Mouse (Mus musculus) embryonic stem cell, embryonic (primary cell): ENCODE data around the gene Sacm1l.

ENCODE experiments used
- CTCF ChIA-PET, 4 experiments: fragments of 300-600 bp in 2 of 4; fragments of 350-600 bp in 2 of 4; sonication (Branson Sonifier 250); formaldehyde crosslinking; loops; one replicate each; lab custom pipeline; 2022; ENCODE audit warnings: inconsistent platforms in 2 of 4; lab: Charles Lee
- POLR2A ChIA-PET, 4 experiments: fragments of 300-600 bp in 2 of 4; fragments of 350-600 bp in 2 of 4; sonication (Branson Sonifier 250); formaldehyde crosslinking; loops; one replicate each; lab custom pipeline; 2022; ENCODE audit warnings: antibody characterized with exemption in 4 of 4, inconsistent platforms in 1 of 4; lab: Charles Lee

Sacm1l gene

DNA sequence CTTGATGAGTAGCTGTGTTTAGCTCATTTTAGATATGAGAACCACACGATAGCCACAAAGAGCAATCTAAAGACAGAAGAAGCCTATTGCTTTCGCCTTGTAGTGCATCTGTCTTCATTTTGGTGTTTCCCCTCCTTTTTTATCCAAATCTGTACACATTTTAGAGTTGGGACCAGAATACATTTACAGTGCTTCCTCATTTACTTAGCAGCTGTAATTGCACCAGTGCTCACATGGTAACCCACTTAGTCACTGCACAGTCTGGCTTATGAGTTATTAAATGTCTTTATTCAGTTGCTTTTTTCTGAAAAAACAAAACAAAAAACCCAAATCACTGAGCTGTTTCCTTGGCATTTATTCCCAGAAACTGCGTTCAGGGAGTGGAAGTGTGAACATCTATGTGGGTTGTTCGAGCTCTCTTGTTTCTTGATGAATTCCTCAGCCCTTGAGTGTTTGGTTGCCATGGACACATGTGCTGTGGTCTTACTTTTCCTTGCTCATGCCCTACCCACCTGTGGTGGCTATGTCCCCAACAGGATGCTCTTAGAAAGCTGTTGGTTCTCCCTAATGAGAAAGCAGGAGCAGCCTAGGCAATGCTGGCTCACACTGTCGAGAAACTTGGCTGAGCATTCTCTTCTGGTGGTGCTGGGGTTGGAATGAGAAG lies 26.3 kb upstream of the Sacm1l start:
- POLR2A ChIA-PET, result interaction anchor here in 3 of 4 experiments (0.7 to 1.3 kb wide), 3 partner anchors 26 to 59 kb away, joined by 3 to 4 read pairs (median 3); partner anchors contain the start of gene Sacm1l (in 1 of the 3)
- CTCF ChIA-PET, result interaction anchor here in 2 of 4 experiments (0.5 to 2.2 kb wide), 6 partner anchors 16 to 251 kb away, joined by 3 to 8 read pairs (median 4); partner anchors contain the start of genes Limd1 (in 1 of the 2) and Sacm1l (in 1 of the 2)

DNA sequence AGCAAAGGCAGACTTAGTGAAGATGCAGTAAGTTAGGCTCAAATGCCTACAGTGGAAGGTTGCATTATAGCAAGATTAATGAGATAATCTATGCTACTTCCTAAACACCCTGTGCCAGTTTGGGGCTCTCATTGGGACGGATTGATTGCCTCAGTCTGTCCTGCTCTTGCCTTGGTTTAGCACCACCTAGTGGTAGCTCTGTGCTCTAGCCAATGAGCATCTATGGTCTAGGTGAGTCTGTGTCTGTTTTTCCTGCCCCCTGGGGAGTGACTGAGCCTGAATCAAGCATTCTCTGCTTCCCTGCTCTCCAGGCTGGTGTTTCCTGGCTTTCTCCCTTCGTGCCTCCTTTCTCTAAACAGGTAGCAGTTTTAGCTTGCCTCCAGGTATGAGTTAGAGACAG lies 25.2 kb upstream of the Sacm1l start:
- POLR2A ChIA-PET, result interaction anchor here in 3 of 4 experiments (0.6 to 1.3 kb wide), 7 partner anchors 25 to 392 kb away, joined by 3 to 4 read pairs (median 3); partner anchors contain the start of genes Sacm1l (in 3 of the 3), Exosc7 (in 1 of the 3), Limd1 (in 1 of the 3) and Zdhhc3 (in 1 of the 3)
- CTCF ChIA-PET, result interaction anchor here in 3 of 4 experiments (0.5 to 2.2 kb wide), 22 partner anchors 9 to 929 kb away, joined by 3 to 13 read pairs (median 4); partner anchors contain the start of genes Limd1 (in 2 of the 3), Sacm1l (in 2 of the 3), Tmem158 (in 2 of the 3) and Cdcp1 (in 1 of the 3)

DNA sequence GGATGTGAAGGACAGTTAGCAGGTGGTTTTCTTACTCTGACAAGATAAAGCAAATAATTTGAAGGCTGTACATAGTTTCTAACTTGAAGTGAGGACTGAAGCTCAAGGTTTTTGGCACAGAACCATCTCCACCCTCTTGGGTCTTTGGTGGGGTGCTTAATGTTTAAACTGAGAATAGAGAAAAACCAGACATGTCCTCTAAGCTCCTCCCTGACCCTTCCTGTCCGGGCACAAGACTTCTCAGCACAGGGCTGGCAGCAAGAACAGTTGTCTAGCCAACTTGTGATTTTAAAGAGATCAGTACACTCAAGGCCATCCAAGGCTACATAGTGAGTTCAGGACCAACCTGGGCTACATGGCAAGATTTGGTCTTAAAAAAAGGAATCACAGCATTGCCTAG lies 24.0 kb upstream of the Sacm1l start:
- POLR2A ChIA-PET, result interaction anchor here in 1 of 4 experiments (1.1 to 2.7 kb wide), 2 partner anchors 23 to 27 kb away, joined by 3 to 8 read pairs; partner anchors contain the start of gene Sacm1l
- CTCF ChIA-PET, result interaction anchor here in 3 of 4 experiments (0.6 to 1.5 kb wide), 6 partner anchors 11 to 239 kb away, joined by 3 to 7 read pairs (median 3); partner anchors contain the start of gene Sacm1l (in 1 of the 3)

DNA sequence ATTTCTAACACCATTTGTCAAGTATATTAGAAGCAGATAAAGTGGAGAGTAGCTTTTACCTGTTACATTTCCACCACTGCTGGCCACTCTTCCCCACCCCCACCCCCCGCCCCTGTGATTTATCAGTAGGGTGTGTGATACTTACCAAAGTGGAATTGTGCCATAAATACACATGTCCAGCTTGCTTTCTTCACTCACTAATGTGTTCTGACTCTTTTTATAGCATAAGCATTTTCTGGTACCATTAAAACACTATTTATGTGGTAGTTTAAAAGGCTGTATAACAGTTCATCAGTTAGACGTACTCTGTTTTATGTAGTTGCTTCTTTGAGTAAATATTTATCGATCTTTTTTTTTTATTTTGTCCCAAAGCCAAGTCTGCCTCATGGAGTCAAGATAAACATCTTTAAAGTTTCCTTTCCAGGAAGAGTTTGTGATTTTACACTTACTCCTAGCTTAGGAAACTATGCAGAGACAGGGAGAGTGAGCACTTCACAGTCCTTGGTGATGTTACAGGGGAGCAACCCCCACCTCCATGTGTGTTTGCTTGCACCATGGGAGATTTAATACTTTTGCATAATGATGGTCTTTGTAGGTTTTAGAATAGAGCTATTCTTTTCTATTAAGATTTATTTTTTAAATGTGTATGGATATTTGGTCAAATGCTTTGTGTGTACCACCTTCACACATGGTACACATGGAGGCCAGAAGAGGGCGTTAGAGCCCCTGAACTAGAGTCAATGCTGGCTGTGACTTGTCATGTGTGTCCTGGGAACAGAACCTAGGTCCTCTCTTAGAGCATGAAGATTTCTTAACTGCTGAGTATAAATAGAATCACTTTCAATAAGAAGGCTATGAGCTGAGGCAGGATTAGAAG lies 23.1 kb upstream of the Sacm1l start:
- POLR2A ChIA-PET, result interaction anchor here in 3 of 4 experiments (0.7 to 2.7 kb wide), 6 partner anchors 12 to 432 kb away, joined by 3 to 8 read pairs (median 4); partner anchors contain the start of gene Sacm1l (in 1 of the 3)
- CTCF ChIA-PET, result interaction anchor here in 3 of 4 experiments (1.0 to 2.1 kb wide), 8 partner anchors 8 to 56 kb away, joined by 3 to 7 read pairs (median 4); no protein-coding TSS in a partner anchor

DNA sequence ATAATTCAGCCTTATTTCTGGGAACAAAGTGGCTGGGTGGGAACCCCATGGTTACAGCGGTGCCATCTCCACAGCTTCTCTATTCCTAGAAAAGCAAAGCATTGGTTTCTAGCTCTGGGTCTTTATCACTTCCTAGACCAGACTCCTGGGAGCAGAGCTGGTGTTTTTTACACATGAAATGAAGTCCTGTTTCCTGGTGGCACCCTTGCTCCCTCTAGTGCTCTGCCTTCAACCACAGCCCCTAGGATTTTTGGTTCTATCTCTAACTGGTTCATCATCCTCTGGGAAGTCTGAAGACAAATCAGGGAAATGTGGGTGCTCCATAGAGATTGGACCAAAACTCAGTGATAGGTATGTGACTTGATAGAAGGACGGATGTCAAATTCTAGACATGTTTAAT lies 22.2 kb upstream of the Sacm1l start:
- ChIA-PET POLR2A (interaction anchor here in 3 of 4 experiments (0.7 to 2.7 kb wide), 5 partner anchors 11 to 433 kb away, joined by 3 to 8 read pairs (median 4); partner anchors contain the start of gene Sacm1l (in 2 of the 3)), CTCF (interaction anchor here in 3 of 4 experiments (0.6 to 2.1 kb wide), 10 partner anchors 9 to 170 kb away, joined by 3 to 7 read pairs (median 4); no protein-coding TSS in a partner anchor)

DNA sequence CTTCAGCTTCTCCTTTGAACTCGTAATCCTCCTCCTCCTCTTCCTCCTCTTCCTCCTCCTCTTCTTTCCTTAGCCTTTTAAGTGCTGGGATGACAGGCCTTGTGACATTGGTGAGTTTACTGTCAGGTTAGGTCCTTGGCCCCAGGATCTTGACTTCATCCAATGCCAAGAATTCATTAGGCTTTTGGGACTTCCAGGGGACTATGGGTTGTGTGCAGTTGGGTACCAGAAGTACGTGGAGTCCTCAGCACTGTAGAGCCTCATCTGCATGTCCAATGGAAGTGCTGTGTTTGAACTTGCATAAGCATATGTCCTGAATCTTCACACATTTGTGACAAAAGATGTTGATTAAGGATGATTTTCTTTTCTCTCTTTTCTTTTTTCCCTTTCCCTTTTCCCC lies 20.6 kb upstream of the Sacm1l start:
- ChIA-PET CTCF (no interaction called here), POLR2A (interaction anchor here in 1 of 4 experiments (1.9 kb wide), 1 partner anchor 20 kb away, joined by 4 read pairs; the partner anchor contains the start of gene Sacm1l)

DNA sequence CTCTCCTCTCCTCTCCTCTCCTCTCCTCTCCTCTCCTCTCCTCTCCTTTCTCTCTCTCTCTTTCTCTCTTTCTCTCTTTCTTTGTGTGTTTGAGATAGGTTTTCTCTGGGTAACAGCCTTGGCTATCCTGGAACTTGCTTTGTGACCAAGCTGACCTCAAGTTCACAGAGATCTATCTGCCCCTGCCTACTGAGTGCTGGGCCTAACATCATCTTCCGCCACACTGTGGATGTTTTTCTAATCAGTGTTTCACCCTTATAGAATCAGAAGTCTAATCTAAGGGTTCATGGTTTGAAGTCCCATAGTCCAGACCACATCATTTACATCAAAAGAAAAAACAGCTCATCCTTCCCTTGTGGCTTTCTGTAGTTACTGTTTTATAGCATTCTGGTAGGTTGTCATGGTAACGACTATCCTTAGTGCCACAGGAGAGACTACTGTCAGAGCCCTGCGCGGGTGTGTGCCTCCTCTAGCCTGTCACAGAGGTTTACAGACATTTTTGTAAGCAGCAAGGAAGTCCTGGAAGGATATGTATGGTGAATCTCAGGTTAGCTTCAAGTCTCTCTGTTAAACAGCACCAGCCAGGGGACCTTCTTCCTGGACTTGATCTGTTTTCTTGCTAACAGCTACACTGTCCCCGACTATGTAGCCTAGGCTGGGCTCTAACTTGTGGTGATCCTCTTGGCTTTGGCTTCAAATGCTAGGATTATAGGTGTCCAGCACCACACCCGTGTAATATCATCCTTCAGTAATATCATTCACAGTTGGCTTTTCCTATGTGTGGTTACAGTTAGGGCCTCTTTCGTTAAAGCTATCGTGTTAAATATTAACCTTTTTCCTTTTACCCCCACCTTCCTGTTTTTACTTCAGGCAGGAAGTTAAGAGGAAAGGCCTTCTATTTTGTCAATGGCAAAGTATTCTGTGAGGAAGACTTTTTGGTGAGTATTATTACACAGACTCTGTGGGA lies 19.6 kb upstream of the Sacm1l start:
- CTCF ChIA-PET, result no interaction called here

DNA sequence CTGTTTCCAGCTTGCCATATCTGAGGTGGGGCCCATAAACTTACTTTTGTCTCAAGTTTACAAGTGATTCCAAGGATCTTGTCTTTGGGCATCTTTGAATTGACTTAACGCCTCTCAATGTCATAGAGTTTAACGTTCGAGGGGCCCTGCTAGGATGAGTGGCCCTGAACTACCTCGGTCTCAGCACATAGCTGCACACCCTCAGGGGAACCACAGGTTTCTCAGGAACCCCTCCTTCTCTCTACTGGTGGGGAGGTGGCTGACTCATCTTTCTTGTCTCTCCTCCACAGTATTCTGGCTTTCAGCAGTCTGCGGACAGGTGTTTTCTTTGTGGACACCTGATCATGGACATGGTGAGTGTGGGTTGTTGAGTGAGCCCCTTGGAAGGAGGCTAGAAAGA lies 18.6 kb upstream of the Sacm1l start:
- POLR2A ChIA-PET, result no interaction called here
- CTCF ChIA-PET, result no interaction called here

More for the DNA sequence above, 19.6 kb upstream of the Sacm1l start:
- POLR2A ChIA-PET, result interaction anchor here in 1 of 4 experiments (0.8 kb wide), 1 partner anchor 19 kb away, joined by 3 read pairs; the partner anchor contains the start of gene Sacm1l

DNA sequence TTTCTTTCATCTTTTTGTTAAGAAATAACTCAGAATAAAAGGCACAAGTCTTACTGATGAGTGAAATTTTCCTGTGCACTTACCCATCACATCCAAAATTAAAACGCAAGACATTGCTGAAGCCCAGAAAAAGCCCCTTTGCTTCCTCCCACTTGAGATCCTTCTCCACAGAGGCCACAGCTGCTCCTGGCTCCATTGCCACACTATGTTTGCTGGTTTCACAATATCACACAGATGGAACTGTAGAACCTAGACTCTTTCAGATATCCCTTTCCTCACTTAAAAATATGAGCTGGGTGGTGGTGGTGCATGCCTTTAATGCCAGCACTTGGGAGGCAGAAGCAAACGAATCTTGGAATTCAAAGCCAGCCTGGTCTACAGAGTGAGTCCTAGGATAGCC lies 17.1 kb upstream of the Sacm1l start:
- ChIA-PET POLR2A (interaction anchor here in 2 of 4 experiments (1.0 to 1.2 kb wide), 2 partner anchors 11 to 17 kb away, joined by 3 read pairs; partner anchors contain the start of gene Sacm1l (in 1 of the 2)), CTCF (interaction anchor here in 2 of 4 experiments (1.4 to 1.6 kb wide), 3 partner anchors 8 to 11 kb away, joined by 3 to 4 read pairs (median 4); no protein-coding TSS in a partner anchor)

DNA sequence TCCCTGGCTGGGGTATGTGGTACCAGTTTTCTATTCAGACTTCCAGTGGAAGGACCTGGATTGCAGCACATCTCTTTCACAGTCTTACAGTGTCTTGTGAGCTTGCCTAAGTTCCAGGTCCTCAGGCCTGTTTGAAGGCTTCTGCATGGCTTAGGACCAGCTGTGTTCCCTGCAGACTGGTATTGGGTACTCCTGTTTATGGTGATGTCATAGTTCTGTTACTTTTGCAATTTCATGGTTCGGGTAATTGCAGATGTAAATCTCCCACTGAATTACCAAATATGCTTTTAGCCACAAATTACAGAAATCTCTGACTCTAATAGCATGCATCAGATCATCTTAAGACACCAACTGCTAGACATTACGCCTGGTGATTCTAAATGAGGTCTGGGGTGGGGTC lies 14.5 kb upstream of the Sacm1l start:
- POLR2A ChIA-PET, result interaction anchor here in 2 of 4 experiments (0.7 to 2.2 kb wide), 2 partner anchors 14 to 35 kb away, joined by 5 to 7 read pairs; partner anchors contain the start of gene Sacm1l (in 1 of the 2)

DNA sequence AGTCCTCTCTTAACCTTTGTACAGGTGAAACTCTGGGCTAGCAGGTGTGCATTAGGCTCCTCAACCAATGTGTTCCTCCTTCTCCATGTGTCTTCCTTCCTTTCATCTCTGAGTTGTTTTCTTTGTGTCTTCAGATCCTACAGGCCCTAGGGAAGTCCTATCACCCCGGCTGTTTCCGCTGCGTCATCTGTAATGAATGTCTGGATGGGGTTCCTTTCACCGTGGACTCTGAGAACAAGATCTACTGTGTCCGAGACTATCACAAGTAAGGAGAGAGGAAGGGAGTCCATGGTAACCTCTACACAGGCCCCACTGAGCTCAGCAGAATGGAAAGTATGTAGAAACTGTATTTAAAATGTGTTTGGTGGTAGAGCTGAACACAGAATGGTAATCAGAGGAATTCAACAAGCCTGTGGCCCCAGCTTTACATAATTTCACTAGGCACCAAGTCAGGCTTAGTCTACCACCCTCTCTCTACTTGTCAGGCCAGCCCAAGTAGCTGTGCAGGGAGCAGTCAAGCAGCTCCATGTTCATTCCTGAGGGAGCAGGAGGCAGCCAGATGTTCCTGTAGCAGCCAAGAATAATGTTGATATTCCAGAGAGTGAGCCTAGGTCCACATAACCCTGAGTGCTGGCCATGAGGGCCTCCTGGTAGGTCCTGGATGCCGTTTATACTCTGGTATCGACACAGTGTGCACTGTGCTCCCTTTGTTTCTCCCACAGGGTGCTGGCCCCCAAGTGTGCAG lies 12.7 kb upstream of the Sacm1l start:
- POLR2A ChIA-PET, result interaction anchor here in 1 of 4 experiments (2.2 kb wide), 1 partner anchor 13 kb away, joined by 7 read pairs; the partner anchor contains the start of gene Sacm1l
- CTCF ChIA-PET, result interaction anchor here in 1 of 4 experiments (1.1 kb wide), 1 partner anchor 12 kb away, joined by 6 read pairs; no protein-coding TSS in a partner anchor

More for the DNA sequence above, 14.5 kb upstream of the Sacm1l start:
- CTCF ChIA-PET, result interaction anchor here in 1 of 4 experiments (1.0 kb wide), 1 partner anchor 9 kb away, joined by 3 read pairs; no protein-coding TSS in a partner anchor

DNA sequence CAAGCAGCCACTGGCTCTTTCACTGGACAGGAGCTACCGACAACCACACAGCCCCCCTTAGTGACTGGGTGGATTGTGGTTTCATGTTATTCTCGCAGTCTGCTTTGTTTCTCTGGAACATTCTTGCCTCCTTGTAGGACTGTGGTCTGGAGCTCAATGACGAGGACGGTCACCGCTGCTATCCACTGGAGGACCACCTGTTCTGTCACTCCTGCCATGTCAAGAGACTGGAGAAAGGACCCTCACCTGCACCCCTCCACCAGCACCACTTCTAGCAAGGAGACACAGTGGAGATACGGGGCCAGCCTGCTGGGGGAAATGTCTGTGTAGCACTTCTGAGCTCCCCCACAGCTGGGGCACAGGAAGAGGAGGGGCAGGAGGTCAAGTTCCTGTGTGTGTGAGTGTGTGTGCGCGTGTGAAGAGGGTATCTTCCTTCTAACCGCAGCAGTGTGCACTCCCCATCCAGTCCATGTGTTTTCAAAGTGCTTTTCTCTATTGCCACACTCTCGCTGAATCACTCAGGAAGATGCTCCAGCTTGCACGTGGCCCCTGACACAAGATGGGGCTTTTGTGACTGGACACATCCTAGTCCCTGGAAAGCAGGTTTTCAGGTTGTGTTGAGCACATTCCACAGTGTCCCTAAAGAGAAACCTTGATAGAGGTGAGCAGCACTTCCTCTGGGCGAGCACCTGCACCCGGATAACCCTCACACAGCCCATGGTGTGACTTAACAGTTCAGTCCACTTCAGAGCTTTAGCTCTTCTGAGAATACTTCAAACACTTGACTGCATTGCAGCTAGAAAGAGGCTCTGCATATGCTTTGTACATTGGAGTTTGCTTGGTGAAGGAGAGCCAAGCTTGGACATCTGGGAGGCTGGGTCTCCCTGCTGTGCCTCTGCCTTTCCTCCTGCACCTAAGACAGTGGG lies 10.3 kb upstream of the Sacm1l start:
- ChIA-PET POLR2A (interaction anchor here in 2 of 4 experiments (1.0 to 3.2 kb wide), 5 partner anchors 10 to 19 kb away, joined by 3 to 29 read pairs (median 4); partner anchors contain the start of gene Sacm1l (in 2 of the 2)), CTCF (interaction anchor here in 3 of 4 experiments (0.8 to 2.8 kb wide), 12 partner anchors 10 to 361 kb away, joined by 3 to 9 read pairs (median 4); partner anchors contain the start of genes Sacm1l (in 3 of the 3) and Limd1 (in 1 of the 3))

DNA sequence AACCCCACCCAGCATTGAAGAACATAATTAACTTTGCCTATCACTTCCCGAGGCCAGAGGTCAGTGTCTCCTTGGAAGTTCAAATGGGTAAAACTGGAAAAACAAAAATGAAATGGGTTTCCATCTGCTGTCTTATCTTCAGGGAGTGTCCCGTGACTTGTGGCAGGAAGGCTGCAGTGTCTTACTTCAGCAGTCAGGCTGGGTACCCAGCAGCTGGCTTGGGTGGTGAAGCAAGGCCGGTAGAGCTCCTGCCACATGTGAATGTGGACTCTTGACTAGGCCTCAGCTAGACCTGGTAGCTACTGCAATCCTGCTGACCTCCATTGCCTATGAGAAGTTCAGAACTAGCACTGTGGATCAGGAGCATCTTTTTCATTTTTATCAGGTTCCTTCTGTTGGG lies 8.8 kb upstream of the Sacm1l start:
- ChIA-PET CTCF (interaction anchor here in 3 of 4 experiments (0.7 to 2.8 kb wide), 4 partner anchors 16 to 784 kb away, joined by 3 to 12 read pairs (median 6); no protein-coding TSS in a partner anchor), POLR2A (interaction anchor here in 1 of 4 experiments (3.2 kb wide), 1 partner anchor 9 kb away, joined by 29 read pairs; the partner anchor contains the start of gene Sacm1l)

DNA sequence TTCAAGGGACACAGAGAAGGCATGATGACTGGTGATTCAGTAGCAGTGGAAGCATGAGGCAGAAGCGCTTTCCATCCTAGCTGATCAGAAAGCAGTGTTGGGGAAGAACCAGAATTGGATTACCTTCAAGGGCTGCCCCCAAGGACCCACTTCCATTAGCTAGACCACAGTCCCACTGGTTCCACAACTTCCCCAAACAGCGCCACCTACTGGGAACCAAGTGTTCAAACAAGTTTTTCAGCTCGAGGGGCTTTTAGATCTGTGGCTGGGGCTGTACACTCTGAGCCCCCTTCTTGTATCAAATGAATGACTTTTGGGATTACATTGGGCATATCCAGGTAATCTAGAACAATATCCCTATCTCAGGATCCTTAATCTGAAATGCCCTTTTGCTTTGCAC lies 5.9 kb upstream of the Sacm1l start:
- POLR2A ChIA-PET, result interaction anchor here in 3 of 4 experiments (0.6 to 1.1 kb wide), 6 partner anchors 11 to 812 kb away, joined by 3 to 7 read pairs (median 3); partner anchors contain the start of genes Limd1 (in 2 of the 3) and Tmem158 (in 1 of the 3)
- CTCF ChIA-PET, result interaction anchor here (0.5 to 1.7 kb wide), 30 partner anchors 9 to 365 kb away, joined by 3 to 13 read pairs (median 4); partner anchors contain the start of genes Limd1 (in 2 of the 4) and Tmem158 (in 1 of the 4)
